Mouse (Mus musculus): ENCODE measurements around the gene Pbld1.

GRCm38 (mm10) chr10:63032956-63033355 is 27.0 kb upstream of the Pbld1 start:
- TF ChIP-seq CTCF (IDR thresholded peaks at IDR 0.05; ENCODE audit: low read depth): no peak
- no peak for TF ChIP-seq EP300 (IDR thresholded peaks at IDR 0.05; ENCODE audit: low read depth)

All from heart, postnatal 0 days (tissue).